Mouse (Mus musculus) liver, embryonic 12.5 days (tissue): ENCODE measurements around the gene Eprs. TPM values are rescaled to one million over a fixed set of nuclear protein-coding genes. Genes with fewer than 3 reads are reported as not detected.
"Not testable (repeated sequence)": the region's sequence is repeated elsewhere in the genome, so short reads cannot be mapped to it uniquely, and the experiment has no call there.

Source experiments
- ATAC-seq: fragments of 200-750 bp; cut with Nextera tagmentation; 2 replicates; pipeline ENCODE4 v1.8.0; 2017; ENCODE audit warnings: moderate number of reproducible peaks, mild to moderate bottlenecking, moderate library complexity
- H3K27ac ChIP-seq: fragments of 300-500 bp; sonication (generic); 2 replicates; pipeline ENCODE4 v1.5.1; 2016; ENCODE audit warnings: mild to moderate bottlenecking
- H3K27me3 ChIP-seq: fragments of 300-500 bp; sonication (generic); replicated peaks from 2 replicates; pipeline ENCODE4 v1.6.1; 2016; ENCODE audit warnings: mild to moderate bottlenecking, moderate library complexity
- H3K36me3 ChIP-seq: fragments of 300-500 bp; sonication (generic); 2 replicates; pipeline ENCODE4 v1.6.1; 2016; ENCODE audit warnings: mild to moderate bottlenecking, moderate library complexity
- H3K4me1 ChIP-seq: fragments of 300-500 bp; sonication (generic); 2 replicates; pipeline ENCODE4 v1.6.1; 2016
- H3K4me2 ChIP-seq: fragments of 300-500 bp; sonication (generic); 2 replicates; pipeline ENCODE4 v1.6.1; 2016; ENCODE audit warnings: mild to moderate bottlenecking, moderate library complexity
- H3K4me3 ChIP-seq: fragments of 300-500 bp; sonication (generic); 2 replicates; pipeline ENCODE4 v1.5.1; 2016; ENCODE audit warnings: mild to moderate bottlenecking, moderate library complexity
- H3K9ac ChIP-seq: fragments of 300-500 bp; sonication (generic); 2 replicates; pipeline ENCODE4 v1.6.1; 2016; ENCODE audit warnings: mild to moderate bottlenecking, moderate library complexity
- H3K9me3 ChIP-seq: fragments of 300-500 bp; sonication (generic); replicated peaks from 2 replicates; pipeline ENCODE4 v1.6.1; 2016; ENCODE audit warnings: mild to moderate bottlenecking, moderate library complexity
- whole genome bisulfite sequencing: fragments of 180-500 bp; shearing (Covaris S2); methylation state at CpG from one replicate; pipeline ENCODE4 v1.1.7; 2016; ENCODE audit not compliant: insufficient replicate concordance; 5-methylcytosine and 5-hydroxymethylcytosine counted together
- polyA plus RNA-seq: library from polyadenylated mRNA; unstranded; fragments of >200 nt; fragmentation: Nextera tagmentation; extraction: Ambion mirVana; gene quantifications from 2 replicates; pipeline ENCODE4 v1.2.1, GENCODE M21; 2016

The Eprs gene
- 131 and 136 TPM in 2 replicates for polyA plus RNA-seq

DNA sequence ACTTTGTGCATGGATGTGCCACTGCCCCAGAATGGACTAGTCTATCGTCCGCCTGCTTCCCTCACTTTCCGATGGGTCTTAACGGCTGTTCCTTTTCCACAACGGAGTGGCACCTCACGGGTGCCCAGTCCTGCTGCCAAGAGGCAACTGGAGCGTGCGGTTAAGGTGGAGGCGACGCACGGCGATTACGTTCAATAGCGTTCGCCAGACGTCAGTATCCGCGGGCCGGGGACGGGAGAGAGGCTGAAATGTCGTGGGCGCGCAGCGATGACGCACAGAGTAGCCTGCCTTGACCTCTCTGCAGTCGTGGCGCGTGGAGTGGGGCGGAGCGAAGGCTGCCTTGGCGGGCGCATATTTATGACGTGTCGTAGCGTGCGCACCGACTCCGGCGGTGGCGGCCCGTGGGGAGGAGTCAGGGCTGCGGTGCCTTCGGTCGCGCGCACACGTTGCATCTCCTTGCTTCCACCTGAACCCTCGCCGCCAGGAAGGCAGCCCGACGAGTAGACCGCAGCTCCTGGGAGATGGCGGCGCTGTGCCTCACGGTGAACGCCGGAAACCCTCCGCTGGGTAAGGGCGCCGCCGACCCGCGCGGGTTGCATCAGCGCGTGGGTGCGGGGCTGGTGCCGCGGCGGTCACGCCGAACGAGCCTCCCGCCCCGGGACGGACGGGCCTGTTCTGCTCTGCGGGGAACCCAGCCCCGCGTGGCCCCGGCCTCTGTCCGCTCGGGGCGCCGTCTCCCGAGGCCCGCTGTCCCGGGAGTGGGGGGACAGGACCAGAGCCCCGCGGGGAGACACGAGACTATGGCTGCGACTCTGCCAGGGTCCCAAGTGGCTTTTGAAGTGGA lies at the start of gene Eprs:
Gene Eprs, plus strand, starts transcription at position 368 of the 844 bp plus-strand sequence.
- peak within 1 kb of the TSS; percentile 86 for H3K4me2 ChIP-seq
- H3K27me3 ChIP-seq = no peaks in the 10 kb centered on the region
- peaks cover 42% of the 10 kb centered on the region for H3K4me1 ChIP-seq
- H3K36me3 ChIP-seq = peaks cover 24% of the 10 kb centered on the region
- WGBS = under 1% methylated on average over 90 of the region's 92 CpGs
- peak within 1 kb of the TSS; percentile 94 for H3K4me3 ChIP-seq
- ATAC-seq = peak; percentile 95
- H3K9ac ChIP-seq = peak within 1 kb of the TSS; percentile 97
- peak within 1 kb of the TSS; percentile 95 for H3K27ac ChIP-seq
- no peaks in the 10 kb centered on the region for H3K9me3 ChIP-seq

GRCm38 (mm10) chr1:185314546-185314945 lies 48.3 kb upstream of the Eprs start:
- H3K9me3 ChIP-seq = no peaks in the 10 kb centered on the region
- no peak overlapping the region for H3K27ac ChIP-seq
- 80% methylated on average over 4 of the region's 4 CpGs for WGBS
- H3K4me2 ChIP-seq = no peak overlapping the region
- no peak overlapping the region for H3K9ac ChIP-seq
- H3K4me1 ChIP-seq = no peaks in the 10 kb centered on the region
- no peak for ATAC-seq
- no peak overlapping the region for H3K4me3 ChIP-seq
- peaks cover 81% of the 10 kb centered on the region for H3K36me3 ChIP-seq
- H3K27me3 ChIP-seq = no peaks in the 10 kb centered on the region

DNA sequence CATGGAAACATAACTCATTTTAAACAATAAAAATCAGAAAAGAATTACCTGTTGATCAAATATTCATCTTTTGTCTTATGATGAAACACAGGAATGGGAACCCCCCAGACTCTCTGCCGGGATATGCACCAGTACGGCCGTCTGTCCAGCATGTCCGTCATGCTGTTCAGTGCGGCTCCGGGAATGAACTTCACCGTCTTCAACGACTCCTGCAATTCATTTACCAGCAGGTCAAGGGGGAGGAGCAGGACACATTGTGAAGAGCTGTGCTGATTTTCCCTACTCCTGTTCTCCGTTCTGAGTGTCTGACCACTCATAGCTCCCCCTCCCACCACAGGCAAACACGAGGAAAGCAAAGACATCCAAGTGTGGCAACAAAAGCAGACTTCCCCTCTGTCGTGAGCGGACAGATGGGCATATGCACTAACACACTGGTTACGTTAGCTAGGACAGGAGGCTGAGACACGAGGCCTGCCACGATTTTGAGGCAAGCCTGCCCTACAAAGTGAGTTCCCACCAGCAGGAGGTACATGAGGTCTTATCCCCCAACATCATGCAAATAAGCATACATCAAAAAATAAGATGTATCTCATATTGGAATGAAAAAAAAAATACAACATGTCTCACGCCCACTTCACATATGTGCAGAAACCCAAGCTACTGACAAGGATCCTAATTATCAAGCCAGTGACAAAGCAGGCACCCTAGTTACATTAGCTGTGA lies 46.8 kb upstream of the Eprs start:
- Histone ChIP-seq H3K9me3 (no peaks in the 10 kb centered on the region), H3K4me2 (no peak overlapping the region), H3K4me3 (no peak overlapping the region), H3K4me1 (no peaks in the 10 kb centered on the region), H3K27me3 (no peaks in the 10 kb centered on the region), H3K27ac (no peak overlapping the region), H3K9ac (no peak overlapping the region), H3K36me3 (peaks cover 89% of the 10 kb centered on the region)
- ATAC-seq = no peak
- 86% methylated on average over 16 of the region's 16 CpGs for WGBS

- H3K27me3 ChIP-seq, H3K27ac ChIP-seq, H3K9me3 ChIP-seq, ATAC-seq: not testable (repeated sequence)
- H3K36me3 ChIP-seq = peaks cover 44% of the 10 kb centered on the region
- H3K9ac ChIP-seq = peak overlapping the region; percentile 85
- H3K4me1 ChIP-seq = peaks cover 32% of the 10 kb centered on the region
- peak overlapping the region; percentile 86 for H3K4me3 ChIP-seq
- H3K4me2 ChIP-seq = peak overlapping the region; percentile 81
- 41% methylated on average over 3 of the region's 3 CpGs for WGBS
These were observed 35.0 kb upstream of the Eprs start for GRCm38 (mm10) chr1:185327754-185328345.

DNA sequence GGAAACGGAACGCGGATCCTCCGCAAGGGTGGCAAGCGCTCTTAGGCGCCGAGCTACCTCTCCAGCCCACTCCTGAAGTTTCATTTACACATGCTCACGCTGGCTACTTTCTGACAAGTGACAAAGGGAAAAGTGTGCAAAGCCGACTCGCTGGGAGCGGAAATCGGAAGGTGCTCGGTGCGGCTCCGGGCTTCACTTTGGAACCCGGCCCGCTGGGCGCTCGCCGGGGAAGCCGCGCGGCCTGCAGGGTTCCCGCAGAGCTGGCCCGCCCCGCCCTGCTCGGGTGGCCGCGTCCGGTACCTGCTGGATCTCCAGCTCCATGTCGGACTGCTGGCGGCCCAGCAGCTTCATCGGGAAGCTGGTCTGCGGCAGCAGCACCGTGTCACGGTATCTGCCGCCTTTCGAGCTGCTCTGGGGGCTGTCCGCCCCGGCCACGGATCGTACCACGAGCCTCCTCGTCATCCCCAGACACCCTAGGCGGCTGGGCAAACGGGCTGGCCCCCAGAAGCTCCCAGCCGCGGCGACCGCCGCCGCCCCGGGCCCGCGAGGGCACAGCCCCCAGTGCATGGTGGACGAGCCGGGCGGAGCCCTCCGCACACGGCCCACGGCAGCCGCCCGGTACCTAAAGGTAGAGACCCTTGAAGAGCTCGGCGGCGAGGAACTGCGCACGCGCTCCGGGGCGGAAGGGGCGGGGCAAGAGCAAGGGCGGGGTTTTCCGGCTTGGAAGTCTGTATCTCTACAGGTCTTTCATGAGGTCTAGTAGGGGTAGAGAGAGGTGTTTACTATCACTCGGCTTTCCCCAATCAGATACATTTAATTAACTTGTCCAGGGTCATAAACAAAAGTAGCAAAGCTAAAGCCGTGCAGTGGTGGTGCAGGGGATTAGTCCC lies 33.9 kb upstream of the Eprs start, which contains the start of gene Iars2:
Gene Iars2, minus strand, starts transcription at position 676 of the 890 bp plus-strand sequence.
- ATAC-seq = peak; percentile 89
- peak within 1 kb of the TSS; percentile 81 for H3K4me2 ChIP-seq
- H3K4me1 ChIP-seq = peaks cover 41% of the 10 kb centered on the region
- peak within 1 kb of the TSS; percentile 86 for H3K4me3 ChIP-seq
- peak within 1 kb of the TSS; percentile 91 for H3K27ac ChIP-seq
- H3K27me3 ChIP-seq = no peaks in the 10 kb centered on the region
- H3K9me3 ChIP-seq = no peaks in the 10 kb centered on the region
- H3K9ac ChIP-seq = peak within 1 kb of the TSS; percentile 85
- under 1% methylated on average over 76 of the region's 76 CpGs for WGBS
- peaks cover 33% of the 10 kb centered on the region for H3K36me3 ChIP-seq

GRCm38 (mm10) chr1:185329851-185330250 lies 33.0 kb upstream of the Eprs start:
- Histone ChIP-seq H3K36me3 (peaks cover 24% of the 10 kb centered on the region), H3K9me3 (no peaks in the 10 kb centered on the region), H3K9ac (peak overlapping the region; percentile 85; the same call in 1 of the 2 replicates), H3K4me1 (peaks cover 44% of the 10 kb centered on the region), H3K27ac (peak overlapping the region; percentile 91), H3K4me3 (peak overlapping the region; percentile 86), H3K4me2 (peak overlapping the region; percentile 81), H3K27me3 (no peaks in the 10 kb centered on the region)
- WGBS = 88% methylated on average over 8 of the region's 8 CpGs
- ATAC-seq = no peak

DNA sequence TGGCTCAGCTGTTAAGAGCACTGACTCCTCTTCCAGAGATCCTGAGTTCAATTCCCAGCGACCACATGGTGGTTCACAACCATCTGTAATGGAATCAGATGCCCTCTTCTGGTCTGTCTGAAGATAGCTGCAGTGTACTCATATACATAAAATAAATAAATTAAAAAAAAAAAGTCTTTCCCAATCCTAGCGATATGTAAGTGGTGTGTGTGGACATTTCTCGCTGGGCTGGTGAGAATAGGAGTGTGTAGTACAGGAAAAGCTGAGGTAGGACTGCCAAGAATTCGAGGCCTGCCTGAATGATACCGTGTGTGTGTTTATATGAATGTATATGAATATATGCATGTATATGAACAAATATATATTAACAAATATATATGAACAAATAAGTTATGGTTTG lies 31.5 kb upstream of the Eprs start:
- 49% methylated on average over 5 of the region's 5 CpGs for WGBS
- H3K27me3 ChIP-seq = no peaks in the 10 kb centered on the region
- H3K9ac ChIP-seq = no peak overlapping the region
- H3K4me3 ChIP-seq = peak overlapping the region; percentile 66; the same call in 1 of the 2 replicates
- peaks cover 11% of the 10 kb centered on the region for H3K36me3 ChIP-seq
- no peak for ATAC-seq
- no peaks in the 10 kb centered on the region for H3K9me3 ChIP-seq
- peak overlapping the region; percentile 83 for H3K4me2 ChIP-seq
- peak overlapping the region; percentile 8; the same call in 1 of the 2 replicates for H3K27ac ChIP-seq
- peaks cover 44% of the 10 kb centered on the region for H3K4me1 ChIP-seq

DNA sequence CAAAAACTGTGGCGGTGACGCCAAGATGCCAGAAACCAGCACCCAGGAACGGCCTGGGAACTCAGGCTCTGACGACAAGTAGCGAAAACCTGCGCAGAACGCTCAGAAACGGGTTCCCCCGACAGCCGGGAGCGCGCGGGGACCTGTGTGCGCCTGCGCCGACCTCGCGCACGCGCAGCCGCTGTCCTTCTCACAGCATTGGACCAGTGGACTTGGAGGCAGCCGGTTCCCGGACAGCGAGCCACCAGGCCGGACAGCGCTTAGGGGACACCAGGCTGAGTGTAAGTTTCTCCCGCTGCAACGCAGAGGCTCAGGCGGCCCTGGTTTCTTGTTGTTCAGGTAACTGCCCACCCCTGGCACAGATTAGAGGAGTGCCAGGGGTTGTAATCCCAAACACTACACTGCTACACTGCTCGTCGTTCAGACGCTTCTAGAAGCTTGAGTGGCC lies 30.8 kb upstream of the Eprs start, which contains the start of gene Bpnt1:
Gene Bpnt1, plus strand, starts transcription at position 167 of the 448 bp plus-strand sequence.
- peak; percentile 72 for ATAC-seq
- H3K4me1 ChIP-seq = peaks cover 44% of the 10 kb centered on the region
- H3K27ac ChIP-seq = peak within 1 kb of the TSS; percentile 80
- no peaks in the 10 kb centered on the region for H3K9me3 ChIP-seq
- no peaks in the 10 kb centered on the region for H3K27me3 ChIP-seq
- peak within 1 kb of the TSS; percentile 66 for H3K4me3 ChIP-seq
- WGBS = under 1% methylated on average over 32 of the region's 32 CpGs
- H3K9ac ChIP-seq = peak within 1 kb of the TSS; percentile 65
- H3K4me2 ChIP-seq = peak within 1 kb of the TSS; percentile 83
- H3K36me3 ChIP-seq = peaks cover 5% of the 10 kb centered on the region

- Histone ChIP-seq H3K27ac (no peak overlapping the region), H3K9me3 (no peaks in the 10 kb centered on the region), H3K27me3 (no peaks in the 10 kb centered on the region), H3K4me1 (peaks cover 40% of the 10 kb centered on the region), H3K4me3 (no peak overlapping the region), H3K4me2 (no peak overlapping the region), H3K36me3 (peaks cover 3% of the 10 kb centered on the region), H3K9ac (no peak overlapping the region)
- ATAC-seq = no peak
- 78% methylated on average over 5 of the region's 5 CpGs for WGBS
These were observed 29.2 kb upstream of the Eprs start for GRCm38 (mm10) chr1:185333651-185334050.

DNA sequence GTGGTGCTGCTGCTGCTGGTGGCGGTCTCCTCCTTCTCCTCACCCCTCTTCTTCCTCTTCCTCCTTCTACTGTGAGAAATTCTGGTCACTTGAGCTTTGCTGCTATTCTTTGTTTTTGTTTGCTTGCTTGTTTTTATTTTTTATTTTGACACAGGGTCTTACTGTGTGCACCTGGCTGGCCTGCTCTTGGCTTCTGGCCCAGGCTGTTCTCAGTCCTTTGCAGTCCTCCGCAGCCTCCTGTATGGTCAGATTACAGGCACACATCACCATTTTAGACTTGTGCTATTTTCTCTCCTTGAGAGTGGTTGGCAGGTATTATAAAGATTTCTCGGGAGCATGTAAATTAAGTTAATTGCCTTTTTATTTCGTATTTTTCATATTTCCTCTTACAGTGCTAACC lies 28.7 kb upstream of the Eprs start:
- 76% methylated on average over 4 of the region's 4 CpGs for WGBS

DNA sequence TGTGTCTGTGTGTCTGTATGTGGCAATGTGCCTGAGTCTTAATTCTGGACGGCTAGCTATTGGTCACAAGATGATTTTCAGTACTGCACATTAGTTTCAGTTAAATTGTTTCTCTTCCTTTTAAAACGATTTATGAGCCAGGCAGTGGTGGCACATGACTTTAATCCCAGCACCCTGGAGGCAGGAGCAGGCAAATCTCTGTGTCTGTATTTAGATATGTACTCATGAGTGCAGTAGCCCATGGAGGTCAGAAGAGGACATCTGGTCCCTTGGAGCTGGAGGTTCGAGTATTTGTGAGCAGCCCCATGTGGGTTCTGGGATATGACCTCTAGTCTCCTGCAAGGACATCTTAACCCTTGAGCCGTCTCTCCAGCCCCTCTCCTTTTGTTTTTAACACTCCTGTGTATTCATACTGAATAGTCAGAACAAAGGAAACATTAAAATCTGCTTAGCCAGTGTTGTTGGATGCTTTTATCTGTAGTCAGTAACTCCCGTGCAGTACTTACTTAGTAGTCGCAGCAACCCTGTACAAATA lies 27.5 kb upstream of the Eprs start:
- WGBS = 71% methylated on average over 6 of the region's 6 CpGs
- ATAC-seq = no peak
- H3K4me3 ChIP-seq = no peak overlapping the region
- H3K4me2 ChIP-seq = no peak overlapping the region
- H3K27me3 ChIP-seq = no peaks in the 10 kb centered on the region
- H3K36me3 ChIP-seq = peaks cover 12% of the 10 kb centered on the region
- H3K4me1 ChIP-seq = peaks cover 32% of the 10 kb centered on the region
- no peak overlapping the region for H3K27ac ChIP-seq
- no peaks in the 10 kb centered on the region for H3K9me3 ChIP-seq
- H3K9ac ChIP-seq = no peak overlapping the region

More for the DNA sequence above, 28.7 kb upstream of the Eprs start:
- H3K36me3 ChIP-seq = peaks cover 5% of the 10 kb centered on the region
- no peaks in the 10 kb centered on the region for H3K27me3 ChIP-seq
- ATAC-seq = no peak
- no peak overlapping the region for H3K27ac ChIP-seq
- peaks cover 40% of the 10 kb centered on the region for H3K4me1 ChIP-seq
- H3K4me3 ChIP-seq = no peak overlapping the region
- H3K4me2 ChIP-seq = no peak overlapping the region
- H3K9me3 ChIP-seq = no peaks in the 10 kb centered on the region
- no peak overlapping the region for H3K9ac ChIP-seq
